Mouse (Mus musculus) neural tube, embryonic 15.5 days (tissue): Measurements from ENCODE around the gene Olfr577. TPM values are rescaled to one million over a fixed set of nuclear protein-coding genes. Genes with fewer than 3 reads are reported as not detected.

Experiments
- ATAC-seq: fragments of 200-750 bp; cut with Nextera tagmentation; 2 replicates; pipeline ENCODE4 v1.8.0; 2017; ENCODE audit warnings: mild to moderate bottlenecking, moderate TSS enrichment, moderate library complexity; ENCODE audit not compliant: low FRiP score
- H3K27ac ChIP-seq: fragments of 300-500 bp; sonication (generic); replicated peaks from 2 replicates; pipeline ENCODE4 v1.5.1; 2015; ENCODE audit warnings: mild to moderate bottlenecking, inconsistent platforms
- H3K27me3 ChIP-seq: fragments of 300-500 bp; sonication (generic); replicated peaks from 2 replicates; pipeline ENCODE4 v1.6.1; 2015; ENCODE audit warnings: inconsistent platforms
- H3K36me3 ChIP-seq: fragments of 300-500 bp; sonication (generic); 2 replicates; pipeline ENCODE4 v1.6.1; 2015; ENCODE audit warnings: inconsistent platforms
- H3K4me1 ChIP-seq: fragments of 300-500 bp; sonication (generic); 2 replicates; pipeline ENCODE4 v1.6.1; 2015; ENCODE audit warnings: inconsistent platforms
- H3K4me2 ChIP-seq: fragments of 300-500 bp; sonication (generic); 2 replicates; pipeline ENCODE4 v1.6.1; 2015; ENCODE audit warnings: inconsistent platforms, mild to moderate bottlenecking, moderate library complexity
- H3K4me3 ChIP-seq: fragments of 300-500 bp; sonication (generic); replicated peaks from 2 replicates; pipeline ENCODE4 v1.5.1; 2015; ENCODE audit warnings: mild to moderate bottlenecking, inconsistent platforms
- H3K9ac ChIP-seq: fragments of 300-500 bp; sonication (generic); replicated peaks from 2 replicates; pipeline ENCODE4 v1.6.1; 2015; ENCODE audit warnings: mild to moderate bottlenecking, inconsistent platforms
- H3K9me3 ChIP-seq: fragments of 300-500 bp; sonication (generic); replicated peaks from 2 replicates; pipeline ENCODE4 v1.6.1; 2016; ENCODE audit warnings: inconsistent platforms
- WGBS: fragments of 180-500 bp; shearing (Covaris S2); methylation state at CpG from one replicate; pipeline ENCODE4 v1.1.7; 2015; ENCODE audit warnings: mixed read lengths; 5-methylcytosine and 5-hydroxymethylcytosine counted together
- polyA plus RNA-seq: library from polyadenylated mRNA; unstranded; fragments of >200 nt; fragmentation: Nextera tagmentation; extraction: Ambion mirVana; gene quantifications from 2 replicates; pipeline ENCODE4 v1.2.1, GENCODE M21; 2015

The Olfr577 gene
- not detected in 2 replicates for polyA plus RNA-seq

DNA sequence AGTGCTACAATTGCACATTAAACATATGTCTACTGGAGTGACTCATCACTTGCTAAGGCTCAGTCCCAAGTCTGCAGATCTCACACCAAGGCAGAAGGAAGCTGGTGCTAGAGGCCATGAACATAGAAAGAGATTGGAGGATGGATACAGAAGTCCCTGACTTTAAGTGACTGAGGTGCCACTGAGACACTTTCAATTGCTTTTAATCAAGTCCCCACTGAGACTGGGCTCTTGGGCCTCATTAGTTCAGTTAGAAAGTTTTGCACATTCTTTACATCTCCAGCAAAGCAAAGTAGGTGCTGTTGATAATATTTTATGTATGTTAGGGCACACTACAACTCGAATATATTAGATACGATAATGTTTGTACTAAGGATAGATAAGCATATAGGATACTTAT lies at the start of gene Olfr577:
Gene Olfr577 (minus strand): TSS at position 101 of the 400 bp plus-strand sequence.
- Histone ChIP-seq H3K9ac (no peak within 1 kb of the TSS), H3K4me1 (no peaks in the 10 kb centered on the region), H3K36me3 (no peaks in the 10 kb centered on the region), H3K4me2 (no peak within 1 kb of the TSS), H3K27ac (no peak within 1 kb of the TSS), H3K9me3 (no peaks in the 10 kb centered on the region), H3K27me3 (no peaks in the 10 kb centered on the region), H3K4me3 (no peak within 1 kb of the TSS)
- WGBS: 85% methylated on average over 2 of the region's 2 CpGs
- ATAC-seq: no peak

DNA sequence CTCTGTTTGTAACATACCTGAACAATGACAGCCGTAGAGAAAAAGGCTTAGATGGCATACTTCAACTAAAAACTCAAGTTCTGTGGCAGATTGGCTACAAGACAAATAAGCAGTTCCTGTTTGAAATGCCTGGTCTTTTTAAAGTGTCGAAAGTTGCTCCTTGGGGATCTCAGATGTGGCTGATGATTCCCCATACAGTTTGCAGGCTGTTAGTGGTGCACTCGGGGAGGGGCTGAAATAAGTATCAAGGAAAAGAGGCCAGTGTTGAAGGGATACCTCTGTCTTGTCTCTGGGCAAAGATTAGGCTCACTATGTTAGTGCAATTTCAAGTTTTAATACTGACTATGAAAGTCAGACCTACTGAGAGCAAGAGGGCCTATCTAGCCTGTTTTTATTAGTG lies 13.5 kb upstream of the Olfr577 start, which contains the start of gene Olfr578:
Gene Olfr578 (minus strand): TSS at position 101 of the 400 bp plus-strand sequence.
- no peak within 1 kb of the TSS for H3K27ac ChIP-seq
- no peak within 1 kb of the TSS for H3K9ac ChIP-seq
- H3K9me3 ChIP-seq: no peaks in the 10 kb centered on the region
- 79% methylated on average over 3 of the region's 3 CpGs for WGBS
- no peaks in the 10 kb centered on the region for H3K27me3 ChIP-seq
- H3K36me3 ChIP-seq: no peaks in the 10 kb centered on the region
- H3K4me3 ChIP-seq: no peak within 1 kb of the TSS
- H3K4me1 ChIP-seq: no peaks in the 10 kb centered on the region
- ATAC-seq: no peak
- H3K4me2 ChIP-seq: no peak within 1 kb of the TSS

DNA sequence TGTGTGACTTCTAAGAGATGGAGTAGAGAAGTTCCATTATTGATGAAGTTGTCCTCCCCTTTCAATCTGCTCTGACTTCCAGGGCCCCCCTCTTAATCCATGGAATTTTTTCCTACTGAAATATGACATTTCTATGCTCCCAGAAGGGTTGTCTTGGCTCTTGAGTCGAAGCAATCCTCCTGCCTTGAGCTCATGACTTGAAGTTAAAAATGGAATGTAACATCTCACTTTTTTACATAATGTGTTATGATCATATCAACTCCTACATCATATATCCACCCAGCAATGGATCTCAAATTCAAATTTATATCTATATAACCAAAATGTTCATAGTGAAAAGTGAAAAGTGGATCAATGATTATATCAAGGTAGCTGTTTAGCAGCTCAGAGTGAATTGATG lies 1.3 kb downstream of the Olfr577 start:
- Histone ChIP-seq H3K27me3 (no peaks in the 10 kb centered on the region), H3K9ac (no peak overlapping the region), H3K36me3 (no peaks in the 10 kb centered on the region), H3K4me2 (no peak overlapping the region), H3K27ac (no peak overlapping the region), H3K4me3 (no peak overlapping the region), H3K4me1 (no peaks in the 10 kb centered on the region), H3K9me3 (no peaks in the 10 kb centered on the region)
- no peak for ATAC-seq
- WGBS: 58% methylated on average over 1 of the region's 1 CpGs

DNA sequence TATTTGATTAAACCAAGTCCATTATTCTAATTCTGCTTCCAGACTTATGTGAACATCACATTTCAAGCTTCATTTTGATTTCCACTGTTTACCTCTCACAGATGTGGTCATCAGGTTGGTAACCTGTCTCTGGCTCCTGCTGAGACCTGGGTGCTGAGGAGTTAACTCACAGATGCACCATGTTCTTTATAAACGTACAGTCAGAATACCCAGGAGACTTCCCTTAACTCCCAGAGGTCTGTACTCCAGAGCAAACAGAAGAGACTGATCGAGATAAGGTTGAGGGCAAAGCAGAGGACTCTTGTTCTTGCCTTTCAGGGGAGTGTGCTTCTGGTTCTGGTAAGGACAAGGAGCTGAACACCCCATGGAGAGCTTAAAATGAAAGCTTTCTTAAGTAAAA lies 13.4 kb downstream of the Olfr577 start, which contains the start of gene Olfr576:
Gene Olfr576 (plus strand): TSS at position 301 of the 400 bp plus-strand sequence.
- H3K9me3 ChIP-seq: no peaks in the 10 kb centered on the region
- H3K4me1 ChIP-seq: no peaks in the 10 kb centered on the region
- H3K27ac ChIP-seq: no peak within 1 kb of the TSS
- no peak within 1 kb of the TSS for H3K4me3 ChIP-seq
- no peaks in the 10 kb centered on the region for H3K27me3 ChIP-seq
- no peak within 1 kb of the TSS for H3K9ac ChIP-seq
- WGBS: 58% methylated on average over 2 of the region's 2 CpGs
- H3K4me2 ChIP-seq: no peak within 1 kb of the TSS
- ATAC-seq: no peak
- no peaks in the 10 kb centered on the region for H3K36me3 ChIP-seq

DNA sequence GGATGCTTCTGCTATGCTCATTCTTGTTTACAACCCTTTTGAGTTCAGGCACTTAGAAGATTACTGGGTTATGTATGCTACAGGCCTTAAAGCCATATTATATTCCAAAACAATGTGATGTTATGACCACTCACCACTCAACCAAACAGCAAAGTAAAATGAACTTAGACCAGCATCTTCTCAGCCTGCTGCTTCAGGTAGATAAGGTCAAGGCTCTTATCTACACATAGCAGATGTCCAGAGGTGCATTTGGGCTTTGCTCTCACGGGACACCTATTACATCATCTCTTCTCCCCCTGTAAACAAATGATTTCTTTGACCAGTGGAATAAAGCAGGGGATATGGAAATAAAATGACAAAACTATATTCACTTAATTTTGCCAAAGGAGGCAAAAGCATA lies 17.1 kb downstream of the Olfr577 start, which contains the start of gene Olfr575:
Gene Olfr575 (minus strand): TSS at position 183 of the 400 bp plus-strand sequence.
- no peak within 1 kb of the TSS for H3K4me3 ChIP-seq
- no peak within 1 kb of the TSS for H3K9ac ChIP-seq
- H3K27ac ChIP-seq: no peak within 1 kb of the TSS
- H3K4me1 ChIP-seq: no peaks in the 10 kb centered on the region
- 73% methylated on average over 1 of the region's 1 CpGs for WGBS
- no peak for ATAC-seq
- no peaks in the 10 kb centered on the region for H3K9me3 ChIP-seq
- H3K27me3 ChIP-seq: no peaks in the 10 kb centered on the region
- no peaks in the 10 kb centered on the region for H3K36me3 ChIP-seq
- H3K4me2 ChIP-seq: no peak within 1 kb of the TSS

DNA sequence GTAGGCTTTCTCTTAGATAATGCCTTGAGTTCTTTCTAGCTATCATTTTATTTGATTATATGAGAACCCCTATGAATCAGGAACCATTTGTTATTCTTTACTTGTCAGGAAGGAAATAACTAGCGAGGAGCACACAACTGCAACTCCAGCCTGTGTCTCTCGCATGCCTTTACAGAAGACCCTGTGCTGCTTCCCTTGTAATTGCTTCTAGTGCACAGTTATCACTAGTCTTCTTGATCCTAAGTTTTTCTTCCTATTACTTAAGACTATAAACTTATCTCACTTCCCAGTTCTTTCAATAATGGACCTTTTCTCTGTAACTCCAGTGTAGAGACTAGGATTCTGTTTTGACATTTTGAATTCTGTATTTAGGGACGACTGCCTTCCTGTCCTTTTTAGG lies 17.6 kb downstream of the Olfr577 start:
- H3K36me3 ChIP-seq: no peaks in the 10 kb centered on the region
- no peak for ATAC-seq
- no peak overlapping the region for H3K9ac ChIP-seq
- no peak overlapping the region for H3K4me3 ChIP-seq
- no peaks in the 10 kb centered on the region for H3K4me1 ChIP-seq
- WGBS: 79% methylated on average over 3 of the region's 3 CpGs
- H3K9me3 ChIP-seq: no peaks in the 10 kb centered on the region
- H3K4me2 ChIP-seq: no peak overlapping the region
- H3K27me3 ChIP-seq: no peaks in the 10 kb centered on the region
- no peak overlapping the region for H3K27ac ChIP-seq

DNA sequence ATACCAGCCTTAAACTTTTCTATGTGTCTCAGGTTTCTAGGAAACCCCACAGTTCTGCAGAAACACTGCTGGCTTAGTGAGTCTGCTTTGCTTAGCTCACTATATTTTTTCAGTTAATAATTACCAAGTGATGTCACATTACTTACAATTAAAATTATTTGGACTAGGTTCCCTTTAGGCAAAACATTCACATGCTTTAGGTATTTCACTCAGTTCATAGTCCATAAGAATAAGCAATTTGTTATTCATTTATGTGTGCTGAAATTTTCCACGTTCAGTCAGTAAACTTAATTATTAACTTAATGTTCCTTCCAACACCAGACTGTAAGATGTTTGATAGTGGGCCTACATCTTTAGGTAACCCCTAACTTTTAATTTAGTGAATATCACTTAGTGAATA lies 25.0 kb downstream of the Olfr577 start:
- WGBS: 75% methylated on average over 1 of the region's 1 CpGs
- Histone ChIP-seq H3K9me3 (no peaks in the 10 kb centered on the region), H3K27me3 (no peaks in the 10 kb centered on the region), H3K4me3 (no peak overlapping the region), H3K4me1 (no peaks in the 10 kb centered on the region), H3K9ac (no peak overlapping the region), H3K36me3 (no peaks in the 10 kb centered on the region), H3K27ac (no peak overlapping the region), H3K4me2 (no peak overlapping the region)
- no peak for ATAC-seq

DNA sequence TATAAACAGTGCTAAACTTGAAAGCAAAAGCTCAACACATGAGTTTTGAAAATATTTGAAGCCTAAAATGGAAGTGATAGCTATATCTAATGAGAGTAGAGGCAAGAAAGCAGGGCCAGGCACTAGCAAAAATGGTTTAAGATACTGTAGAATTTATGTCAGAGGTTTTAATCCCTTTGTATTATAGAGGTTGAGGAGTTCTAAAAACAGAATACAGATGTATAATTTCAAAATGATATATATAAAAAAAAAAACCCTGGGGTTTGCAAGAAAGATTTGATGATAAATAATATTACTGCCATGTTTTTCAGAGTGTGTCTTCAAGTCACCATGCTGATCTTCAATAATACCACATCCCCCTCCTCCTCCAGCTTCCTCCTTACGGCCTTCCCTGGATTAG lies 27.6 kb downstream of the Olfr577 start, which contains the start of gene Olfr574:
Gene Olfr574 (plus strand): TSS at position 301 of the 400 bp plus-strand sequence.
- Histone ChIP-seq H3K27me3 (no peaks in the 10 kb centered on the region), H3K36me3 (no peaks in the 10 kb centered on the region), H3K9me3 (no peaks in the 10 kb centered on the region), H3K27ac (no peak within 1 kb of the TSS), H3K9ac (no peak within 1 kb of the TSS), H3K4me3 (no peak within 1 kb of the TSS), H3K4me2 (no peak within 1 kb of the TSS), H3K4me1 (no peaks in the 10 kb centered on the region)
- ATAC-seq: no peak
- WGBS: 90% methylated on average over 1 of the region's 1 CpGs

DNA sequence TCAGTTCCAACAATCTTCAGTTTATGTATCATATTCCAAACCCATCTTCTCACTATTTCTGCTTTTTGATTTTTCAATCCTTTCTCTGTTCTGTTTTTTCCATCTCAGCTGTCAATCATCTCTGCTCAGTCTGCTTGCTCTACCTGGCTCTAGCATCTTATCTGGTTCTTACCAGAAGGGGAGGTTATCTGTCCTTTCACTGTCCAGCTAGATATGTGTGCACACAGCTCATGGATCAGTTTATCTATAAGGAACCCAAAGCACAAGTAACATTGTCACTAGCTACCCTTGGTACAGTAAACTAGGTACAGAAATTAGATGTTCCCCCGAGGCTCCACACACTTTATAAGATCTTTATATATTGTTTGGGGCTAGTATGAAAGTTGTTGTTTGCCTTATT lies 32.3 kb downstream of the Olfr577 start:
- Histone ChIP-seq H3K27me3 (no peaks in the 10 kb centered on the region), H3K36me3 (no peaks in the 10 kb centered on the region), H3K27ac (no peak overlapping the region), H3K4me2 (no peak overlapping the region), H3K4me3 (no peak overlapping the region), H3K9me3 (no peaks in the 10 kb centered on the region), H3K4me1 (no peaks in the 10 kb centered on the region), H3K9ac (no peak overlapping the region)
- WGBS: 86% methylated on average over 1 of the region's 1 CpGs
- no peak for ATAC-seq

DNA sequence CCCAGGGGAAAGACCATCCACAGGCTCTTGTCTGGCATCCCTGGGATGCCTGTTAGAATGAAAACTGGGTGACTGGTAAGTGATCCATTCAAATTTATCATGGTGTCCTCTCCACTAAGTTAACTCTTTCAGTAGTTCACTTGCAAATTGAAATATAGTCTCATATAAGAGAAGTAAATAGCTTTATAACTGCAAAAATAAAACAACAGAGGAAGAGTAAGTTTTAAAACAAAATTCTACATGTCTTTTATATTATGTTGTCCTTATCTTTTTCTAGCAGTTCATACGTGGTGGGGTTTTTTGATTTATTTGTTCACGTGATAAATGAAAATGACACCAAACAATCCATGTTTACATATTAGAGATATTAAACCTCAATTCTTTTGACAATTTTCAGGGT lies 33.3 kb downstream of the Olfr577 start, which contains the start of gene Olfr573-ps1:
Gene Olfr573-ps1 (minus strand): TSS at position 101 of the 400 bp plus-strand sequence.
- 94% methylated on average over 2 of the region's 2 CpGs for WGBS
- H3K27me3 ChIP-seq: no peaks in the 10 kb centered on the region

DNA sequence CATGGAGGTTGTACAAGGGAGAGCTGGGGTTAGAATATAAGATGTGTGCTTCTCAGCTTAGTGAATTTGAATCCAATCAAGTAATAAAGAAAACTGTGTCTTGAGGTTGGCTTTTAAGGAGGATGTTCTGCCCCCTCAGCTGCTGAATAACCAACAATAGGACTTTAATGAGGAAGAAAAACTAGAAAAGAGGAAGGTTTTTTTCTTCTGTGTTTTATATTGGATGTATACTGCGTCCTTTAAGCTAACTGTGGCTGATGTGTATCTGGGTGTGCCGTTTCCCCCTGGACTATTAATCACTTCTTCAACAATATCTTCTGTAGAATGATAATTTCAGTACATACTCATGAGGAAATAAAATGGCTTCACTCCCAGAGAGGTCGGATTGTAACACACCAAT lies 48.6 kb downstream of the Olfr577 start:
- Histone ChIP-seq H3K4me2 (no peak overlapping the region), H3K27me3 (no peaks in the 10 kb centered on the region), H3K9me3 (no peaks in the 10 kb centered on the region), H3K27ac (no peak overlapping the region), H3K36me3 (no peaks in the 10 kb centered on the region), H3K9ac (no peak overlapping the region), H3K4me3 (no peak overlapping the region), H3K4me1 (no peaks in the 10 kb centered on the region)
- WGBS: 71% methylated on average over 3 of the region's 3 CpGs
- no peak for ATAC-seq

More for the DNA sequence above, 33.3 kb downstream of the Olfr577 start, which contains the start of gene Olfr573-ps1:
- Histone ChIP-seq H3K36me3 (no peaks in the 10 kb centered on the region), H3K27ac (no peak within 1 kb of the TSS), H3K9me3 (no peaks in the 10 kb centered on the region), H3K4me2 (no peak within 1 kb of the TSS), H3K4me1 (no peaks in the 10 kb centered on the region), H3K4me3 (no peak within 1 kb of the TSS), H3K9ac (no peak within 1 kb of the TSS)
- no peak for ATAC-seq

DNA sequence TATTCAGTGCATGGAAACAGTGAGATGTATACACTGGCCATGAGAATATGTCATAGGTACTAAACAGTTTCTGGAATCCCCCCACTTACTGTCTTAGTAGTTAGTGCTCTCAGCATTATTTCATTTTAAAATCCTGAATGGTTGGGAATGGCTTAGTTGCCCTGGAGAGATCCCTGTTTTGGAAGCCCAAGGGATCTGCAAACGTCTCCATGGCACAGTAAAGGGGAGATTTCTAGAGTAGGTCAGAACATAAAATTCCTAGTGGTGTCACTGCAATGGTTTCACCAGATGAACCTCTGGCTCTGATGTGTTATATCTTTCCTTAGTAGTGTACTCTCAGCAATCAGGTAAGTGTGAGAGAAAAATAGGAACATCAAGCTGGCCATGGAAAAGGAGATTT lies 51.6 kb downstream of the Olfr577 start, which contains the start of gene Olfr572:
Gene Olfr572 (plus strand): TSS at position 301 of the 400 bp plus-strand sequence.
- Histone ChIP-seq H3K4me2 (no peak within 1 kb of the TSS), H3K4me1 (no peaks in the 10 kb centered on the region), H3K9ac (no peak within 1 kb of the TSS), H3K27ac (no peak within 1 kb of the TSS), H3K9me3 (no peaks in the 10 kb centered on the region), H3K36me3 (no peaks in the 10 kb centered on the region), H3K27me3 (no peaks in the 10 kb centered on the region), H3K4me3 (no peak within 1 kb of the TSS)
- ATAC-seq: no peak
- 68% methylated on average over 1 of the region's 1 CpGs for WGBS
